Mouse (Mus musculus) ES-E14 (cell line): Measurements from ENCODE around the gene Sgms1. TPM values are rescaled to one million over a fixed set of nuclear protein-coding genes. Genes with fewer than 3 reads are reported as not detected.

Experiments
- DNase-seq: peaks from one replicate; pipeline ENCODE4 v3.0.0-alpha.2; 2013; ENCODE audit warnings: low read depth, low spot score
- H3K27ac ChIP-seq: 2 replicates; pipeline ENCODE4 v1.5.1; 2012; ENCODE audit warnings: low read depth, mild to moderate bottlenecking, low read length, moderate library complexity, mixed read lengths; ENCODE audit not compliant: poor library complexity, insufficient read depth, severe bottlenecking
- H3K36me3 ChIP-seq: 2 replicates; pipeline ENCODE4 v1.6.1; 2012; ENCODE audit warnings: mild to moderate bottlenecking, low read length, moderate library complexity, mixed read lengths; ENCODE audit not compliant: control insufficient read depth, poor library complexity, insufficient read depth, severe bottlenecking
- H3K4me1 ChIP-seq, 2 experiments: fragments of 150-350 bp in 1 of 2; sonication (generic) in 1 of 2; 2 replicates each; pipeline ENCODE4 v1.6.1; 2012; ENCODE audit warnings: low read length in 2 of 2, mild to moderate bottlenecking in 1 of 2, mixed read lengths in 1 of 2; ENCODE audit not compliant: control insufficient read depth in 2 of 2, insufficient read depth in 2 of 2, poor library complexity in 1 of 2
- H3K4me3 ChIP-seq, 2 experiments: fragments of 150-350 bp in 1 of 2; sonication (generic) in 1 of 2; 2 replicates each; pipeline ENCODE4 v1.5.1; 2012; ENCODE audit warnings: low read length in 2 of 2, low read depth in 1 of 2, mild to moderate bottlenecking in 1 of 2, mixed read lengths in 1 of 2; ENCODE audit not compliant: insufficient read depth in 1 of 2, poor library complexity in 1 of 2, severe bottlenecking in 1 of 2
- H3K9ac ChIP-seq: 2 replicates; pipeline ENCODE4 v1.6.1; 2012; ENCODE audit warnings: low read depth, mild to moderate bottlenecking, low read length, mixed read lengths; ENCODE audit not compliant: poor library complexity, insufficient read depth, severe bottlenecking
- H3K9me3 ChIP-seq: fragments of 150-350 bp; sonication (generic); 2 replicates; pipeline ENCODE4 v1.6.1; 2012; ENCODE audit warnings: low read depth, mild to moderate bottlenecking, low read length; ENCODE audit not compliant: control insufficient read depth, insufficient read depth
- CHD2 ChIP-seq: IDR thresholded peaks from 2 replicates; pipeline ENCODE4 v1.6.1; 2014; ENCODE audit warnings: mild to moderate bottlenecking, low read depth, low read length, inconsistent platforms
- HCFC1 ChIP-seq: IDR thresholded peaks from 2 replicates; pipeline ENCODE4 v1.6.1; 2012; ENCODE audit warnings: low read length, inconsistent platforms, borderline replicate concordance; ENCODE audit not compliant: insufficient read depth
- MAFK ChIP-seq: IDR thresholded peaks from 2 replicates; pipeline ENCODE4 v1.6.1; 2014; ENCODE audit warnings: mild to moderate bottlenecking, low read depth, low read length, inconsistent platforms; ENCODE audit not compliant: insufficient read depth
- ZC3H11A ChIP-seq: IDR thresholded peaks from 2 replicates; pipeline ENCODE4 v1.6.1; 2012; ENCODE audit warnings: low read depth, mild to moderate bottlenecking, inconsistent platforms, low read length, borderline replicate concordance
- ZNF384 ChIP-seq: IDR thresholded peaks from 2 replicates; pipeline ENCODE4 v1.6.1; 2012; ENCODE audit warnings: low read depth, low read length, inconsistent platforms
- in situ Hi-C, 2 experiments: fragments of 600-800 bp; cut with MboI; formaldehyde crosslinking; loops; one replicate each; pipeline ENCODE4 v1.15.1; 2025; ENCODE audit warnings: low sequenced_read_pairs in 2 of 2, inconsistent platforms in 1 of 2; ENCODE audit not compliant: unreplicated experiment in 2 of 2
- total RNA-seq: library from RNA; depleted of rRNA; stranded (reverse); fragments of 300-350 nt; gene quantifications from 2 replicates; pipeline ENCODE4 v1.2.3, GENCODE M21; 2012

Gene Sgms1
- total RNA-seq, 1 experiment = 42.5 TPM

GRCm38 (mm10) chr19:32277869-32278268 lies 111.6 kb downstream of the Sgms1 start:
- DNase-seq = no peak
- H3K9me3 ChIP-seq = no peaks in the 10 kb centered on the region
- no peaks in the 10 kb centered on the region for H3K36me3 ChIP-seq
- no peak overlapping the region for H3K9ac ChIP-seq
- no peak overlapping the region for H3K27ac ChIP-seq
- in situ Hi-C loops = no loop called here
- no peak for TF ChIP-seq CHD2
- no peak for TF ChIP-seq ZC3H11A
- no peak for TF ChIP-seq ZNF384
- TF ChIP-seq HCFC1 = no peak
- TF ChIP-seq MAFK = no peak
- peaks cover 7 to 9% of the 10 kb centered on the region in 2 experiments; a peak in 3 of 4 replicates for H3K4me1 ChIP-seq
- H3K4me3 ChIP-seq = no peak overlapping the region

- no peaks in the 10 kb centered on the region for H3K9me3 ChIP-seq
- TF ChIP-seq ZC3H11A (no peak), MAFK (no peak), HCFC1 (no peak), ZNF384 (no peak), CHD2 (no peak)
- H3K4me1 ChIP-seq = peaks cover 11 to 15% of the 10 kb centered on the region in 2 experiments
- no peak overlapping the region for H3K4me3 ChIP-seq
- in situ Hi-C loops = no loop called here
- no peak for DNase-seq
- H3K9ac ChIP-seq = no peak overlapping the region
- H3K36me3 ChIP-seq = no peaks in the 10 kb centered on the region
- no peak overlapping the region for H3K27ac ChIP-seq
These were observed 112.2 kb downstream of the Sgms1 start for GRCm38 (mm10) chr19:32277287-32277686.

GRCm38 (mm10) chr19:32276817-32277216 lies 112.7 kb downstream of the Sgms1 start:
- Histone ChIP-seq H3K4me1 (peaks cover 14 to 18% of the 10 kb centered on the region in 2 experiments), H3K27ac (no peak overlapping the region), H3K36me3 (no peaks in the 10 kb centered on the region), H3K9me3 (no peaks in the 10 kb centered on the region), H3K9ac (no peak overlapping the region), H3K4me3 (no peak overlapping the region)
- TF ChIP-seq CHD2 = no peak
- no peak for TF ChIP-seq MAFK
- TF ChIP-seq ZC3H11A = no peak
- TF ChIP-seq ZNF384 = no peak
- TF ChIP-seq HCFC1 = no peak
- in situ Hi-C loops = no loop called here
- DNase-seq = no peak

- Histone ChIP-seq H3K9ac (no peak overlapping the region), H3K27ac (no peak overlapping the region), H3K9me3 (no peaks in the 10 kb centered on the region), H3K4me3 (no peak overlapping the region), H3K4me1 (peaks cover 18 to 24% of the 10 kb centered on the region in 2 experiments), H3K36me3 (no peaks in the 10 kb centered on the region)
- TF ChIP-seq MAFK = no peak
- TF ChIP-seq ZC3H11A = no peak
- no peak for TF ChIP-seq HCFC1
- TF ChIP-seq CHD2 = no peak
- no peak for TF ChIP-seq ZNF384
- in situ Hi-C loops = no loop called here
- no peak for DNase-seq
These were observed 113.3 kb downstream of the Sgms1 start for GRCm38 (mm10) chr19:32276263-32276662.
